Mouse (Mus musculus): ENCODE data around the gene Olfm3. TPM values are rescaled to one million over a fixed set of nuclear protein-coding genes. Genes with fewer than 3 reads are reported as not detected.

Olfm3 gene
- polyA plus RNA-seq, 1 experiment = 8.2 TPM

GRCm38 (mm10) chr3:115064901-115065300 is 161.0 kb downstream of the Olfm3 start:
- DNase-seq (ENCODE audit: extremely low spot score in 1 of 2, low spot score in 1 of 2) = no peak

GRCm38 (mm10) chr3:115080428-115081181 is 176.7 kb downstream of the Olfm3 start:
- no peak for DNase-seq (ENCODE audit: extremely low spot score in 1 of 2, low spot score in 1 of 2)

GRCm38 (mm10) chr3:115081371-115081770 is 177.5 kb downstream of the Olfm3 start:
- DNase-seq (ENCODE audit: extremely low spot score in 1 of 2, low spot score in 1 of 2) = no peak

- no peak for DNase-seq (ENCODE audit: extremely low spot score in 1 of 2, low spot score in 1 of 2)
These were observed 179.1 kb downstream of the Olfm3 start for GRCm38 (mm10) chr3:115082947-115083346.

- DNase-seq (ENCODE audit: extremely low spot score in 1 of 2, low spot score in 1 of 2) = no peak
These were observed 184.4 kb downstream of the Olfm3 start for GRCm38 (mm10) chr3:115088281-115088680.

- DNase-seq (ENCODE audit: extremely low spot score in 1 of 2, low spot score in 1 of 2) = no peak
These were observed 186.8 kb downstream of the Olfm3 start for GRCm38 (mm10) chr3:115090670-115091069.

- peak in 1 of 2 experiments; percentile 30 for DNase-seq (ENCODE audit: extremely low spot score in 1 of 2, low spot score in 1 of 2)
These were observed 191.6 kb downstream of the Olfm3 start for GRCm38 (mm10) chr3:115095496-115095895.

- DNase-seq (ENCODE audit: extremely low spot score in 1 of 2, low spot score in 1 of 2) = no peak
These were observed 195.7 kb downstream of the Olfm3 start for GRCm38 (mm10) chr3:115099590-115099989.

- no peak for DNase-seq (ENCODE audit: extremely low spot score in 1 of 2, low spot score in 1 of 2)
These were observed 200.4 kb downstream of the Olfm3 start for GRCm38 (mm10) chr3:115104155-115104801.

- DNase-seq (ENCODE audit: extremely low spot score in 1 of 2, low spot score in 1 of 2) = peak in 1 of 2 experiments; percentile 43
These were observed 201.1 kb downstream of the Olfm3 start for GRCm38 (mm10) chr3:115104802-115105493.

- no peak for DNase-seq (ENCODE audit: extremely low spot score in 1 of 2, low spot score in 1 of 2)
These were observed 241.8 kb downstream of the Olfm3 start for GRCm38 (mm10) chr3:115145722-115146121.

GRCm38 (mm10) chr3:115146244-115146643 is 242.4 kb downstream of the Olfm3 start:
- no peak for DNase-seq (ENCODE audit: extremely low spot score in 1 of 2, low spot score in 1 of 2)

- peak in 1 of 2 experiments; percentile 21 for DNase-seq (ENCODE audit: extremely low spot score in 1 of 2, low spot score in 1 of 2)
These were observed 255.1 kb downstream of the Olfm3 start for GRCm38 (mm10) chr3:115158903-115159473.

- DNase-seq (ENCODE audit: extremely low spot score in 1 of 2, low spot score in 1 of 2) = no peak
These were observed 270.7 kb downstream of the Olfm3 start for GRCm38 (mm10) chr3:115174625-115175024.

Data from frontal cortex, adult 2 months (tissue).